Mouse (Mus musculus) Muller cell, postnatal 12 days (primary cell): Measurements from ENCODE around the gene Cdc20.

Source experiments
- DNase-seq: peaks from one replicate; pipeline ENCODE4 v3.0.0-alpha.2; 2015; ENCODE audit errors: inconsistent ontology term

Gene Cdc20

DNA sequence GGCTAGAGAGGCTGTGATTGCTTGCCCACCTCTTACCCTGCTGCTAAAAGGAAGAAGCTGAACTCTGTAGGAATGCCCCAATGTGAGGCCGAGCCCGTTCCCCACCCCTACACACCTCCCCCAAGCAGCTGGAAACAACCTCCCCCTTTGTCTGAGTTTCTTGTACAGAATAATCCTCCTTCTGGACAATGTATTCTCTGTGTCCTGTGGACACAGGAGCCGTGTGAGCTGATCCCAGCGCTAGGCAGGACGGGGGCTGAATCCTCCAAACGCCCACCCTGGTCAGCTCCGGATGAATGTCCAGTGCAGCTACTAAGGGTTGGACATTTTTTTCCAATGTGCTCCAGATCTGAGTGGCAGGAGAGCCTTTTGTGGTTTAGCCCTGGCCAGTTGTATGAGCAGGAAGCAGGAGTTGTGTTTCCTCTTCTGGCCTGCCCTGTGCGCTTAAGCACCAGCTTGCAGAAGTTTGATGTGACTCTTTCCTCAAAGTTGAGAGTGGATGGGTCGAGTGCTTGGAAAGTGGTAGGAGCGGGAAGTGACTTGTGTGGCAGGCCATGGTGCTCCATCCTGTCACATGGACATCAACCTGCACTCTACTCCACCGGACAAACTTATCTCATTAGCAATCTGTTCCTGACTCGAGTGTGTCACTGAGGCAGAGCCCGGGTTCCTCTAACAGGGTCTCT, 19.9 kb downstream of the Cdc20 start:
- no peak for DNase-seq

DNA sequence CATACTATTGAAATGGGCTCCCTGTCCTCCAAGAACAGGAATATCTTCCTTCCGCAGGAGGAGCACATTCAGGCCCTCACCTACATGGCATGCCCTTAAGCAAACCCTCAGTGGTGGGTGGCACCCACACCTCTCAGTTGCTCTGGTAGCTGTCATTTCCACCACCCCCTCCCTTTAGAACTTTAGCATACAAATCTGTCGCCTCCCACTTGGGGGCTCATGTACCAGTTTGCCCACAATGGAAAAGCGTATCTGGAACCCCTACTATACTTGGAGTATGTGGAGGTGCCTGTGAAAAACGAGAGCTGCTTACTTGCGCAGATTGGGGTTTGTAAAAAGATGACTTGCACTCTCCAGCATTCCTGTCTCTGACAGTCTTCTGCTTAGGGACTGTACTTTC, 20.8 kb downstream of the Cdc20 start:
- DNase-seq: no peak

DNA sequence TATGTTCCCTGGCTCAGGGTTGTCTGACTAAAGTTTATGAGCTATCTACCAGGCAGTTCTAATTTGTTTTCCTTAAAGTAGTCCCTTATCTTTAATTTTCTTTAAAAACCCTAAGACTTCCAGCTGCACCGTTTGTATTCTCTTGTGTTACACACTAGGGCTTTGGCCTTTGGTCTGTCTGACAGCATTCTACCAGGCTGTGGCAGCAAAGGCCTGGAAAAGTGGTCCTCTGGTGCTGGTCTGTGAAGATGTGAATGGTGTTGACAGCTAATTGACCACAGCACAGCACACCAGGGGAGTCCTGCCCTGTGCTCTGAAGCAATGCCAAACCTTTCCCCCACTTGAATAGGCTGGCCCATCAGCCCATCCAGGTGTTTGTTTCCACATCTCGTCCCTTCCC, 21.4 kb downstream of the Cdc20 start:
- peak; percentile 11 for DNase-seq

DNA sequence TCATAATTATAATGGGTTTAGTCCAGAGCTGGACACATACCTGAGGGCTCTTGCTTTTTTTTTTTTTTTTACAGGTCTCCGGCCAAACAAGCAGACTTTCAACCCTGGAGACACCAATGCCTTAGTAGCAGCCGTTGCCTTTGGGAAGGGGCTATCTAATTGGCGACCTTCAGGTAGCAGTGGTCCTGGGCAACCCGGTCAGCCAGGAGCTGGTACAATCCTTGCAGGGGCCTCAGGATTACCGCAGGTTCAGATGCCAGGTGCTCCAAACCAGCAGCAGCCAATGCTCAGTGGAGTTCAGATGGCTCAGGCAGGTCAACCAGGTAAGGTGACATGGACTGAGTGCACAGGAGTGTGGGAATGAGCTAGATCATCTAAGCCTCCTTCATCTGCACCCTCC, 23.6 kb downstream of the Cdc20 start:
- no peak for DNase-seq

DNA sequence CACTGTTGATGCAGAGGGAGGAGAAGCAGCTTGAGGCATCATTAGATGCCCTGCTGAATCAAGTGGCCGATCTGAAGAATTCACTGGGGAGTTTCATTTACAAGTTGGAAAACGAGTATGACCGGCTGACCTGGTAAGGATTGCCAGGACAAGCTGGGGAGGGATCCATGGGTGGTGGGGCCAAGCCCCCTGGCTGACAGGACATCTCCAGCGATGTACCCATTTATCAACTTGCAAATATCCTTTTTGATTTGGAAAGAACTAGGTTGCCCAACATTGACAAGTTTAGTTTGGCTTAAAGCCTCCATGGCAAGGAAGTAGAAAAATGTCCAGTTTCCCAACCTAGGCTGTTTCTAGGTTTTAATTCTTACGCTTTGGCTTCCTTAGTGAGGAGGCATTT, 26.3 kb downstream of the Cdc20 start:
- no peak for DNase-seq

DNA sequence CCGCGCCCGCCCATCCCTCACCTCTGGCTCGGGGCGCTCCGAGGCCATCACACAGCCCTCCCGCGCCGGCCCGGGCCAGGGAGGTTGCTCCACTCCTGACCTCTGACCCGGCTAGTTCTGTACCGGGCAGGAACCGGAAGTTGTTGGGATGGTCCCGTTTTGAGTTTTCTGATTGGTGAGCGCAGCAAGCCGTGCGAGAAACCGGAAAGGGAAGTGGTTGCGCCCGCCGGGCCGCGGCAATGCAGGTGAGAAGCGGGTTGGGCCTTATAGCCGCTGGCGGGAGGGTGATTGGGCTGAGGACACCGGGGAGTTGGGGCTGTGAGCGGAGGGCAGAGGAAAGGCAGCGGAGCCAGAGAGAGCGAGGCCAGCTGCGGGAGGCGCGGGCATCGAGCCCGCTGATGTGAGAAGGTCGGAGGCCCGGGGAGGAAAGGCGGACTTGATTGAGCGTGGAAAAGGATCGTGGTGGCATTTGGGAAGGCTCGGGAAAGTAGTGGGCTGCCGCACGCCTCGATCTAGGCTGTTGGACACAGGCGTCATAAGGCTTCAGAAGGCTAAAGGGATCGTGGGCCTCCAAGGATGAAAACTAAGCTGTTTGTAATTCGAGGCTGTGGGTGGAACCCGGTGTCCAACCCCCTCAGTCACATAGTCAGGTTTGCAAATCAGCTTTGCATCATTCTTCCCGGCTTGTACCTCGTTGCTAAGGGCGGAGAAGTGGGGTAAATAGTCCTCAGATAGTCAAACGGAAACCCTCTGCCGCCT, 27.8 kb downstream of the Cdc20 start, which contains the start of the genes Szt2 and Med8:
Gene Szt2, minus strand, starts transcription at position 132 of the 759 bp plus-strand sequence.
Gene Med8, plus strand, starts transcription at position 196 of the 759 bp plus-strand sequence.
- DNase-seq: peak; percentile 92

DNA sequence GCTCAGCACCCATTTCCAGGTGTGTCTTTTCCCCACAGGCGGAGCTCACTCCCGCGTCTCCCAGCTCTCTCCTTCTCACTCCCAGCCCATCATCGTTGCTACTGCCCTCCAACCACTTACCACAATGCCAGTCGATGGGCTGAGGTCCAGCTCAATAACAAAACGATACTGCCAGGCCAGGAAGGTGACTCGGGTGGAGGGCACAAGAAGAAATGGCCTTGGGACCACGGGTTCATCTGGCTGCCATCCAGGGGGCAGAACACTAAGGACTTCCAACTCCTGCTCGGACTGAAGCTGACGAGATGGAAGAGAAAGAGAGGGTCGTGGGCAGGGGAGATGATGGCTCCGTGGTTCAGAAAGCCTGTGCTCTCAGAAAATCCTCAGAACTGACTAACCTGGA, 34.5 kb downstream of the Cdc20 start:
- no peak for DNase-seq

DNA sequence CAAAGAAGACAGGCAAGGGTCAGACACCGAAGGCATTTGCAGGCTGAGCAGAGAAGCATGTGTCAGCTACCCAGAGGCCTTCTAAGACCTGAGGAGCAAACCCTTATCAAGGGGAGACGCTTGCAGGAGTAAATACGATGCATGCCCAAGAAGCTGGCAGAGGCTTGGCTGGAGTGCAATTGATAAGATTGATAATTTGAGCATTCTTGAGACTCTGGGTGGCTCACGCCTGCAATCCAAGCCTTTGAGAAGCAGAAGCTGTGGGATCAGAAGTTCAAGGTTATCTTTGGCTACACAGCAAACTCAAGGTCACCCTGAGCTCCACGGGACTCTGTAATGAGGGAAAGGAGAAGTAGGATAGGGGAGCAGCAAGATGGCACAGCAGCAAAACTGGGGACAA, 35.2 kb downstream of the Cdc20 start:
- no peak for DNase-seq

DNA sequence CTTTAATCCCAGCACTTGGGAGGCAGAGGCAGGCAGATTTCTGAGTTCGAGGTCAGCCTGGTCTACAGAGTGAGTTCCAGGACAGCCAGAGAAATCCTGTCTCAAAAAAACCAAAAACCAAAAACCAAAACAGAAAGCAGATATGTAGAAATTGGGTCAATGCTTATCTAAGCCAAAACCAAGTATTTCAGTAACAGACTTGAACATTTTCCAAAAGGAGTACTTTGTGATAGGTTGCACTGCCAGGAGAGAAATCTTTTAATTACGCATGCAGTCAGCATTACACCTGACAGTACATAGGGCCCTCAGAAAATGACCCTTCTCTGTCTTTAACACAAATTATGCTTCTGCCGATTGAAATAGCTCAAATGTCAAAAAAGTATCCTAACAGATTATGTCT, 35.7 kb downstream of the Cdc20 start:
- DNase-seq: no peak

DNA sequence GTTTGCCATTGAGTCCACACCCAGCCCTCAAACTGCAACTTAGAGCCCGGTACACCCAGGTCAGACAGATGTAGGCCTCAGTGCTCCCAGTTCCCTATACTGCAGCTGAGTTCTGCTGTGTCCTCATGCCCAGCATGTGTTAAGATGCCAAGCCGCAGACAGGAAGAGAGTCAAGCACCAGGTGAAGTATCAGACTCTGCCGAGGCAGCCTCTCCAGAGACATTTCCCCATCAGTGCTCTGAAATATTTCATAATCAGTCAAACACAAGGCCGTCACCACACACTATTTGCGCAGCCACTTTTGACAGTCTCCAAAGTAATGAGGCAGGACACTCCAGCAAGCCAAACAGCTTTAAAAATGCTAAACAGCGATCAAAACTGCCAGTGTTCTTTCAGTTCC, 38.8 kb downstream of the Cdc20 start:
- no peak for DNase-seq

DNA sequence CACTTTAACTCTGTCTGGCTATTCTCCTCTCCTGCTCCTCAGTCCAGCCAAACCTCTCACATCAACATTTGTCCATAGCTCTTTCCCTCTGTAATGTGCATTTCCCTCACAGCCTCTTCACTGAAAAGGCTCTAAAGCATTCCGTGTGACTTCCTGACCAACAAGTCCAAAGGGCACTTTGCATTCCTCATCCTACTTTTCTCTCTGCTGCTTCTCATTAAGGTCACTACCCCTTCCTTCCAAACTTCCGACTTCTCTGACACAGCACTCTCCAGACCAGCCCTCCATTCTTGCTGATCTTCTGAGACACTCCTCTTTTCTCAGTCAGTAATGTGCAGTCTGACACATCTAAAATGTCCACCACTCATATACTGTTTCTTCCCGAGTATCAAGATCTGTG, 40.7 kb downstream of the Cdc20 start:
- no peak for DNase-seq

DNA sequence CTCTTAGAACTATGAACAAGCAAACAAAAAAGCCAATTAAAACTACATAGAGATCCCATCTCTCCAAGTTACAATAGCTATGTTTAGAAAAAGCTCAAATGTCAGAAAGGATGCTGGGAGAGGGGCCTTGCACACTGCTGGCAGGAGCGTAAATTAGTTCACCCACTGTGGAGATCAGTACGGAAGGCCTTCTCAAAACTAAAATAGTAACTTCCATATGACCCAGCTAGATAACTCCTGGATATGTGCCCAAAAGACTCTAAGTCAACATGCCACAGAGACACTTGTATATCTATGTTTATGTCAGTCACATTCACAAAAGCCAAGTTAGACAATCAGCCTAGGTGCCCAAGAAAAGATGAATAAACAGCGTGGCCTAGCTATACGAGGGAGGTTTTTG, 41.9 kb downstream of the Cdc20 start:
- no peak for DNase-seq

DNA sequence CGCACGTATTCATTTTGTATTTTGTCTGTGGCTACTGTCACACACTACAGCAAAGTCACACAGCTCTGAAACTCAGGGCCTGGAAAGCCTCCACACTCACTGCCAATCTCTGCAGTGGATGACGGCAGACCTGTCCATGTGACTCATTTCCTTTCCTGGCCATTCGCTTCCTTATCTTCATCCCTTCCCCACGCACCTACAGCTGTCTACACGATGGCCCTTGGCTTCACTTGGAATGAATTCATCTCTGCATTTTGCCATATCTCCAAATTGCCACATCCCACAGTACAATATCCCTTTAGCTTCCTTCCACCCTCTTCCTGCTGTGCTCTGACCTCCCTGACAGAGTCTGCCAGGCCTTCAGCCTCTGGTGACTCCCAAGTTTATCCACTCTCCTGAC, 42.6 kb downstream of the Cdc20 start:
- no peak for DNase-seq

DNA sequence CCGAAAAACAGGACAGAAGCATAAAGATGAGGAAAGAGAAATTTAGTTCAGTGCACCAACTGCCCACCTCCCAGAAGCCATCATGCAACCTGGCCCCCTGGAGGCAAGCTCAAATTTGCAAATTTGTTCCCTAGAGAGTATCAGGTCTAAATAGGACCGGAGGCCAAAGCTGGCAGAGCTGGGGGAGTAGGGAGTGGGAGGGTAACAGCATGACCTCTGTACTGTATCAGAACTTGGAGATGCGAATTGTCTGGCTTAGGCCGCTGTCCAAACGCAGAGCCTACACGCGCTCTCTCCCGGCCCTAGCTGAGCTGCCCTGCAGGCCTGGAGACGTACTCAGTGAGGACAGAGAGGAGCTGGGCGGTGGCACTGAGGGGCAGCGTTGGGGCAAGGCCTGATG, 47.0 kb downstream of the Cdc20 start:
- no peak for DNase-seq

DNA sequence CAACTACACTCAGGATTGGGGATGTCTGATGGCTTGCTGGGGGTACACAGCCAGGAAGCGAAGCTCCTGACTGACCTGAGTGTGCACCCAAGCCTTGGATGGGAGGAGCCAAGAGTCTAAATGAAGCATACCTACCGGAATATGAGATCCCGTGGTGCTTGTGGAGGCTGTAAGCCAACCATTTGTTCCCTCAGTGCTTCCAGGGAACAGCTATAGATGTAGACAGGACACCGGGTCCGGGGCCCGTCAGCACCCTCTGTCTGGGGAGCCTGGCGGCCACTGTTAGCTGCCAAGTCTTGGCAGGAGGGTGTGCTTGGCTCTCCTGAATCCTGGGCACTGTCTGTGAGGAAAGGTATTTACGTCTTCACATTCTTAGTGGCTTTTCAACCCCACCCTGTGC, 49.8 kb downstream of the Cdc20 start:
- DNase-seq: no peak

DNA sequence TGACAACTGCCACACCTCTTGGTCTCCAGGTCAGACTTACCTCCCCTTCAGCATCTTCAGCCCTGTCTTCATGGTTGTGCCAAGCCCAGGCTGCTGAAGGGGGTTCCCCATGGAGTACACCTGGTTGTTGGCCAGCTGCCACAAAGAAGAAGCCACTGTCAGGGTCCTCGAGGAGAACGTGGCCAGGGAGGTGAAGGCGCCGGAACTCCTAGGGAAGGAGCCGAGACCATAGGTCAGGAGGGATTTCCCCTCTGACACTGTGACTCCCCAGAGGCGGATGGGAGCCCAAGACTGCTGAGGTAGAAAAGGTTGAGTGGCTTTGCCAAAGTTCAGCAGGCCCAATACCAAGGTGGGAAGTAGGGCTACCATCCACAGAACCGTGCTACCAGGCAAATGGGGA, 53.9 kb downstream of the Cdc20 start:
- DNase-seq: no peak
